Mouse (Mus musculus): ENCODE measurements around the gene Ucp2.

DNA sequence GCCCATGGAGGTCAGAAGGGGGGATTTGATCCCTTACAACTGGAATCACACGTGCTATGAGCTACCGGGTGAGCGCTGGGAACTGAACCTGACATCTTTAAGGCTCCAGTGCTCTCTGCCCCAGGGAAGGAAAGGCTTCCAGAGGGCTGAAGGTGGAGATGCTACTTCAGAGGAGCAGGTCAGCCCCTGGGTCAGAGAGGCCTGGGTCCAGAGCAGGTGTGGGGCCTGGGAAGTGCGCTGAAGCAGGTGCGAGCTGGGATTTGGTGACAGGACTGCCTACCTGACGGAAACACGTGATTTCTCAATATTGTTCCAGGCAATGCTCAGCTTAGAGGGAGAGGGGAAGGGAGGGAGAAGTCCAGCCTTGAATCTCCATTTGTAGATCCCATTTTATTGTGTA, 28.9 kb upstream of the Ucp2 start:
- TF ChIP-seq CTCF (IDR thresholded peaks at IDR 0.05; ENCODE audit: low read depth) (no peak), EP300 (IDR thresholded peaks at IDR 0.05; ENCODE audit: low read depth) (no peak)

Measured in heart, postnatal 0 days (tissue).